Mouse (Mus musculus) spleen, adult 2 months (tissue): ENCODE measurements around the gene Irx5.

Source experiments
- CTCF ChIP-seq: fragments of 200-500 bp; IDR thresholded peaks from 2 replicates; pipeline ENCODE4 v1.5.1; 2011; ENCODE audit warnings: mild to moderate bottlenecking, inconsistent platforms; ENCODE audit not compliant: insufficient read depth, insufficient read length, insufficient replicate concordance; ENCODE audit errors: extremely low read depth
- POLR2A ChIP-seq: fragments of 200-500 bp; IDR thresholded peaks from 2 replicates; pipeline ENCODE4 v1.6.1; 2011; ENCODE audit warnings: low read depth, low read length, inconsistent platforms

GRCm38 (mm10) chr8:92387893-92388292 lies 30.5 kb downstream of the Irx5 start:
- TF ChIP-seq POLR2A (no peak), CTCF (no peak)
